Mouse (Mus musculus) CH12.LX (cell line): Measurements from ENCODE around the gene S100a10. TPM values are rescaled to one million over a fixed set of nuclear protein-coding genes. Genes with fewer than 3 reads are reported as not detected.
A peak's percentile ranks its signal among the peaks of the same experiment; 100 is the strongest.

ENCODE experiments used
- DNase-seq: peaks from one replicate; pipeline ENCODE4 v3.0.0-alpha.2; 2013; ENCODE audit errors: extremely low read depth
- H3K27ac ChIP-seq: 2 replicates; pipeline ENCODE4 v1.5.1; 2012; ENCODE audit warnings: low read depth, mild to moderate bottlenecking, control low read depth, moderate library complexity; ENCODE audit not compliant: insufficient read depth
- H3K27me3 ChIP-seq: replicated peaks from 2 replicates; pipeline ENCODE3; 2012; ENCODE audit warnings: inconsistent platforms
- H3K36me3 ChIP-seq, 2 experiments: replicated peaks in 1 of 2; 2 replicates each; pipeline versions ENCODE3 to v1.6.1; 2012; ENCODE audit warnings: inconsistent platforms in 1 of 2, low read length in 1 of 2, mild to moderate bottlenecking in 1 of 2, mixed read lengths in 1 of 2, moderate library complexity in 1 of 2; ENCODE audit not compliant: control insufficient read depth in 1 of 2, insufficient read depth in 1 of 2
- H3K4me1 ChIP-seq, 2 experiments: 2 replicates each; pipeline ENCODE4 v1.6.1; 2012; ENCODE audit warnings: inconsistent platforms in 1 of 2, moderate library complexity in 1 of 2; ENCODE audit not compliant: insufficient read depth in 2 of 2, control insufficient read depth in 1 of 2
- H3K4me2 ChIP-seq: 2 replicates; pipeline ENCODE4 v1.6.1; 2012; ENCODE audit warnings: low read depth, mild to moderate bottlenecking, control low read depth; ENCODE audit not compliant: poor library complexity, insufficient read depth, severe bottlenecking
- H3K4me3 ChIP-seq, 3 experiments: fragments of 150-350 bp in 1 of 3; sonication (generic) in 1 of 3; replicated peaks in 1 of 3; 2 replicates each; pipeline versions ENCODE3 to v1.5.1; 2011 to 2012; ENCODE audit warnings: low read depth in 2 of 3, low read length in 2 of 3, mild to moderate bottlenecking in 2 of 3, moderate library complexity in 2 of 3, control low read depth in 1 of 3, improper control_type of control experiment in 1 of 3, inconsistent platforms in 1 of 3, mixed read lengths in 1 of 3; ENCODE audit not compliant: poor library complexity in 1 of 3
- H3K79me2 ChIP-seq: replicated peaks from 2 replicates; pipeline ENCODE4 v1.6.1; 2012; ENCODE audit warnings: mild to moderate bottlenecking, moderate library complexity; ENCODE audit not compliant: control insufficient read depth, poor library complexity, insufficient read depth, severe bottlenecking; ENCODE audit errors: extremely low read depth
- H3K9ac ChIP-seq: 2 replicates; pipeline ENCODE4 v1.6.1; 2012; ENCODE audit warnings: low read depth, mild to moderate bottlenecking, control low read depth, moderate library complexity; ENCODE audit not compliant: insufficient read depth
- H3K9me3 ChIP-seq: replicated peaks from 2 replicates; pipeline ENCODE3; 2012; ENCODE audit warnings: low read length, inconsistent platforms, mixed read lengths
- CHD2 ChIP-seq: IDR thresholded peaks from 2 replicates; pipeline ENCODE4 v1.6.1; 2011; ENCODE audit warnings: low read length, improper control_type of control experiment
- EP300 ChIP-seq: IDR thresholded peaks from 2 replicates; pipeline ENCODE4 v1.6.1; 2011; ENCODE audit warnings: low read length, improper control_type of control experiment
- ETS1 ChIP-seq: conservative IDR thresholded peaks from 2 replicates; pipeline ENCODE4 v1.6.1; 2012; ENCODE audit warnings: low read depth, mild to moderate bottlenecking, inconsistent platforms, low read length, improper control_type of control experiment, moderate library complexity
- IRF4 ChIP-seq: IDR thresholded peaks from 2 replicates; pipeline ENCODE4 v1.6.1; 2014; ENCODE audit warnings: low read depth, mild to moderate bottlenecking, inconsistent platforms, low read length, improper control_type of control experiment
- JUN ChIP-seq: IDR thresholded peaks from 2 replicates; pipeline ENCODE4 v1.6.1; 2011; ENCODE audit warnings: low read depth, mild to moderate bottlenecking, low read length, improper control_type of control experiment, moderate library complexity; ENCODE audit not compliant: insufficient read depth
- JUND ChIP-seq: conservative IDR thresholded peaks from 2 replicates; pipeline ENCODE4 v1.6.1; 2011; ENCODE audit warnings: low read depth, low read length, improper control_type of control experiment
- MAFK ChIP-seq: IDR thresholded peaks from 2 replicates; pipeline ENCODE4 v1.6.1; 2011; ENCODE audit warnings: low read length, improper control_type of control experiment; ENCODE audit not compliant: insufficient replicate concordance
- MAX ChIP-seq: IDR thresholded peaks from 2 replicates; pipeline ENCODE4 v1.6.1; 2011; ENCODE audit warnings: low read length, improper control_type of control experiment
- MXI1 ChIP-seq: IDR thresholded peaks from 2 replicates; pipeline ENCODE4 v1.6.1; 2011; ENCODE audit warnings: mild to moderate bottlenecking, low read depth, low read length, improper control_type of control experiment
- MYC ChIP-seq: IDR thresholded peaks from 2 replicates; pipeline ENCODE4 v1.6.1; 2011; ENCODE audit warnings: low read depth, mild to moderate bottlenecking, improper control_type of control experiment, low read length
- PAX5 ChIP-seq: IDR thresholded peaks from 2 replicates; pipeline ENCODE4 v1.6.1; 2012; ENCODE audit warnings: low read length, inconsistent platforms, mixed read lengths
- RAD21 ChIP-seq: IDR thresholded peaks from 2 replicates; pipeline ENCODE4 v1.6.1; 2011; ENCODE audit warnings: low read depth, mild to moderate bottlenecking, low read length, improper control_type of control experiment, moderate library complexity
- SIN3A ChIP-seq: IDR thresholded peaks from 2 replicates; pipeline ENCODE4 v1.6.1; 2012; ENCODE audit warnings: low read length, improper control_type of control experiment, inconsistent platforms
- UBTF ChIP-seq: IDR thresholded peaks from 2 replicates; pipeline ENCODE4 v1.6.1; 2012; ENCODE audit warnings: low read depth, mild to moderate bottlenecking, inconsistent platforms, low read length, improper control_type of control experiment, moderate library complexity
- ZKSCAN1 ChIP-seq: IDR thresholded peaks from 2 replicates; pipeline ENCODE4 v1.6.1; 2012; ENCODE audit warnings: low read depth, inconsistent platforms, low read length, improper control_type of control experiment, borderline replicate concordance
- ZMIZ1 ChIP-seq: IDR thresholded peaks from 2 replicates; pipeline ENCODE4 v1.6.1; 2012; ENCODE audit warnings: low read depth, mild to moderate bottlenecking, inconsistent platforms, low read length, improper control_type of control experiment
- dilution Hi-C: fragments of 300-500 bp; cut with MboI; formaldehyde crosslinking; loops from 2 replicates; pipeline ENCODE4 v1.14.3; 2020; ENCODE audit warnings: low sequenced_read_pairs; ENCODE audit not compliant: extremely low pct_unique_long_range_greater_than_20kb, extremely low pct_ligation_motif_present
- in situ Hi-C: fragments of 300-500 bp; cut with MboI; formaldehyde crosslinking; loops from 3 replicates; pipeline ENCODE4 v1.14.3; 2019; ENCODE audit warnings: low sequenced_read_pairs, low pct_ligation_motif_present, low pct_unique_long_range_greater_than_20kb, mixed read lengths
- polyA plus RNA-seq: library from polyadenylated mRNA; unstranded; fragments of >175 nt; gene quantifications from 2 replicates; pipeline ENCODE4 v1.2.1, GENCODE M21; 2012; ENCODE audit warnings: low read depth; ENCODE audit not compliant: insufficient read length
- total RNA-seq, 2 experiments: library from RNA; depleted of rRNA; stranded (reverse); fragments of 300-350 nt in 1 of 2; fragments of >200 nt in 1 of 2; gene quantifications; 2 replicates each; pipeline ENCODE4 v1.2.3; 2012 to 2014

Gene S100a10
- total and polyA plus RNA-seq, 3 experiments, result 213 to 429 (median 352) TPM

GRCm38 (mm10) chr3:93572058-93572791 lies 17.3 kb downstream of the S100a10 start:
- Histone ChIP-seq H3K4me2 (no peak overlapping the region), H3K9me3 (no peaks in the 10 kb centered on the region), H3K9ac (no peak overlapping the region), H3K4me1 (peaks cover 16 to 19% of the 10 kb centered on the region in 2 experiments), H3K27me3 (no peaks in the 10 kb centered on the region), H3K4me3 (no peak overlapping the region), H3K27ac (no peak overlapping the region), H3K36me3 (no peaks in the 10 kb centered on the region), H3K79me2 (no peaks in the 10 kb centered on the region)
- TF ChIP-seq CHD2, result peak; percentile 37; the same call in 1 of the 2 replicates
- TF ChIP-seq MAFK, result no peak
- 0 out of 2 replicates have a peak, but pooled peaks have one; percentile 17 for TF ChIP-seq MAX
- no peak for DNase-seq
- dilution Hi-C loops, result no loop called here
- in situ Hi-C loops, result no loop called here

DNA sequence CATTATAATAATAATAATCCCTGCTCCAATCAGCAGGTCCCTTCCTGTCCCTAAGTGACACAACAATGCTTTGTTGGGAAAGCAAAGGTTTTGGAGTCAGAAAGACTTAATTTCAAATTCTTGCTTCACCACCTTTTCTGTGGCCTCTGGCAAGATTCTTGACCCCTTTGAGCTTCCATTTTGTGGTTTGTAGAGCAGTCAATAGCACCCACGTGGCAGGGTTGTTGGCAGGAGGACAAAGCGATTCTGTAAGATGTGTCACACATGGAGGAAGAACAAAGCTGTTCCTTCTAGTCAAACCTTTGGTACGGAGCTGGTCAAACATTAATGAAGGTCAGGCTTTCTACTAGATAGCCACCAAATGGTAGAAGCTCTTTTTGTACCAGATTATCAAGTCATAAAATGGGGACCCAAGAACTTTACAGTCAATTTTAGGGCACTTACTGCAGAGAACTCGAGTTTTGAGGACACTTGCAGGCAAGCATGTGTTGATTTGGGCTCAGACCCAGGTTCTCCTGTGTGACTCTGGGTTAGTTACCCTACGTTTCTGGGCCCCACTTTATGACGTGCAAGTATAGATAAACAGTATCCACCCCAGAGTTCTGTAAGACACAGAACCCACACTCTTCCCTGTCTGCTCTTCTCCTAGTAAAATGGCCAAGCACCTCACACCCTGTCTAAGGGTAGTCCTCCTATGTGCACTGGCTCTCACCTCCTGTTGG lies 24.6 kb downstream of the S100a10 start:
- in situ Hi-C loops (no loop called here), dilution Hi-C loops (no loop called here)
- no peak overlapping the region for H3K9ac ChIP-seq

DNA sequence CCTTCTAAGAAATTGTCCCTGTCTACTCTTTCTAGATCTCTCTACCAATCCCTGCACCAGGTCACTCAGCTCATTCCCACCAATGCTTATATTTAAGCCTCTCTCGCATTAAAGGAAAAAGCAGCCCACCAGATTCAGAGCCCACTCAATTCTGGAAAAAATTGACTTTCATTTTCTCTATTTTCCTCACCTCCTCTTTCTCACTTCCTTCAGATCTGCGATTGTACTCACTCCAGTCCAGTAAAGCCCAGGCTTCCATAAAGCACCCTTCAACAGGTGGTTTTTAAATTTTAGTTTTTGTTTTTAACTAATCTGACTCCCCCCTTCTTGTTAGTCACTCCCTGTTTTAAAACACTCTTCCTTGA lies 25.1 kb downstream of the S100a10 start:
- TF ChIP-seq RAD21 (no peak), PAX5 (no peak), EP300 (peak; percentile 73), MXI1 (peak; percentile 71), SIN3A (no peak), JUN (0 out of 2 replicates have a peak, but pooled peaks have one; percentile 7), JUND (peak; percentile 49), IRF4 (peak; percentile 84), UBTF (no peak)
- TF ChIP-seq, all 38 proteins: peak for 5
- in situ Hi-C loops, result no loop called here
- Histone ChIP-seq H3K9me3 (no peaks in the 10 kb centered on the region), H3K27me3 (no peaks in the 10 kb centered on the region), H3K4me1 (peaks cover 10 to 29% of the 10 kb centered on the region in 2 experiments; a peak in 3 of 4 replicates), H3K36me3 (no peaks in the 10 kb centered on the region), H3K4me3 (no peak overlapping the region), H3K79me2 (no peaks in the 10 kb centered on the region), H3K4me2 (no peak overlapping the region), H3K9ac (no peak overlapping the region), H3K27ac (no peak overlapping the region)
- no peak for DNase-seq
- dilution Hi-C loops, result no loop called here

More for the DNA sequence above, 24.6 kb downstream of the S100a10 start:
- no peak for DNase-seq
- H3K27ac ChIP-seq, result no peak overlapping the region
- no peaks in the 10 kb centered on the region for H3K9me3 ChIP-seq
- no peaks in the 10 kb centered on the region for H3K27me3 ChIP-seq
- peak; percentile 46; the same call in 1 of the 2 replicates for TF ChIP-seq ZMIZ1
- no peak for TF ChIP-seq MYC
- TF ChIP-seq ZKSCAN1, result no peak
- no peak for TF ChIP-seq ETS1
- H3K4me3 ChIP-seq, result no peak overlapping the region
- H3K36me3 ChIP-seq, result no peaks in the 10 kb centered on the region
- H3K4me2 ChIP-seq, result no peak overlapping the region
- no peaks in the 10 kb centered on the region for H3K79me2 ChIP-seq
- peaks cover 10 to 29% of the 10 kb centered on the region in 2 experiments; a peak in 3 of 4 replicates for H3K4me1 ChIP-seq
